Mouse (Mus musculus): ENCODE data around the gene Pgm1.
A peak's percentile ranks its signal among the peaks of the same experiment; 100 is the strongest.

Gene Pgm1

DNA sequence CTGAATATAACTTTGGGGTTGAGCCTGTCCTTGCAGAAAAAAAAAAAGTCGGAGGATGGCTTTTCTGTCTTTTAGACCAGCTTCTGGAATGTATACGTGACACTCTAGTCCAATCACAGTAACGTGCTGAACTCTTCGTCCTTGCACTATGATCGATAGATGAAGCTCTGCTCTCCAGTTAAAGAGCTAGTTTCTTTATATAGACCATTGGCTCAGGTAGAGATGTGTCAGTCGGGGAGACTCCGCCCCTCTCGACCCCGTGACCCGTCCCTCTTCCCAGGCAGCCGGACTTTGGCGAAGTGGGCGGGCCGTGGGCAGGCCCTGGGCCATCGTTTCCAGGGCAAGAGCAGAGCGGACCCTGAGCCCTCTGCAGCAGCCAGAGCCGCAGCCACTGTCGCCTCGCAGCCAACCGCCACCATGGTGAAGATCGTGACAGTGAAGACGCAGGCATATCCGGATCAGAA, at the start of gene Pgm1:
TSS of gene Pgm1 (plus strand) at position 266 of the 464 bp plus-strand sequence.
- DNase-seq: peak; percentile 86 to 88

DNA sequence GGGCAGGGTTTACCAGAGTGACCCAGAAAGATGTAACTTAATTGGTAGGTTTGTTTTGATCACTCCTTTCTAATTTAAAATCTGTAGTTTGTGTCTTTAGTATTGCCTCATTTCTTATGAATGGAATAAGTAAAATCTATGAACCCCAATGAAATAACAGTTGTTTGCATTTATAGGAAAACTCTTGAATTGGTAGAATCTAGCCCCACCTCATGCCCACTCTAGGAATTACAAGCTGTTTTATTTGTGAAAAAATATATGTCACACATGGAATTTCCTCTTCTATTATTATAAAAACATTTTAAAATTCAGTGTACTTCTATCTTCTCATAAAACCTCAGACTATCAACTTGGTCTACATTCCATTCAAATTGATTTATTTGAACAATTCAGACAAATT, 47.3 kb upstream of the Pgm1 start:
- peak; percentile 52 to 60 for DNase-seq

DNA sequence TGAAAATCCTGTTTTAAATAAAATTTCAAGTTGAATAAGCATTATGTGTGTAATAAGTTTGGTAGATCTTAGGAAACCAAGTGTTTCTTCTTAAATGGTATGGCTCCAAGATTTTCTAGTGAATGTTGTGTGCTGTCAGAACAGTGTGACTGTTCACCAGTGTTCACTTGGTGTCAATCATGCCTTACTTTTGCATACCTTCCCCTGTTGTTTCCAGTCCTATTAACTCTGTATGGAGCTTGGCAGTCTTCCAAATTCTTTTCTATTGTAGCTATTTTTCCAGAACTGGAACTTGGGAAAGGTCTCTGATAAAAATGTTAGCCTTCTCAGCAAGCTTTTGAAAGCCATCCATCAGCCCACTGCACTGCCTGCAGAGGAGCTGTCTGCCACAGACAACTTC, 46.8 kb upstream of the Pgm1 start:
- no peak for DNase-seq

DNA sequence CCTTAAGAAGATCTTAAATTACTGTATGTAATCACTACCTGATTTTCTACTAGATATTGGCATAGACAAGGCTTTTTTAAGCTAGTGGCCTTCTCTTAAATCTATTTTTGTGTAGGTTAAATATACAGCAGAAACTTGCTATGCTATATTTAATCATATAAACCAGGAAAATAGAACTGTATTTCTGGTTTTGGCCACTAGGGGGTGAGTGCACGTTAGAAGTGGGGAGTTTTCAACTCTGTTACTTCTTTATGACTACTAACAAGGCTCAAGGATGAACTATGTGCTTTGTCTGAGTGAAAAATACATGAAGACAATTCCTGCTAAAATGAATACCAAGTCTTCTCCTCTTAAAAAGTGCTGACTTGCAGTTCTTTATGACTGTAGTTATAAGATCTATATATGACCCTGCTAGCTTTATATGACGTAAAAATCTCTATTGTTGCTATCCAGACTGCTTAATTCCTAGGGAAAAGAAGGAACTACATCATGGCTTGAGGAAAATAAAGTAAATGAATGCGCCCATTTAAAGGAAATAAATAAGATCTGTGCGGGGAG, 15.2 kb upstream of the Pgm1 start:
- DNase-seq: no peak

DNA sequence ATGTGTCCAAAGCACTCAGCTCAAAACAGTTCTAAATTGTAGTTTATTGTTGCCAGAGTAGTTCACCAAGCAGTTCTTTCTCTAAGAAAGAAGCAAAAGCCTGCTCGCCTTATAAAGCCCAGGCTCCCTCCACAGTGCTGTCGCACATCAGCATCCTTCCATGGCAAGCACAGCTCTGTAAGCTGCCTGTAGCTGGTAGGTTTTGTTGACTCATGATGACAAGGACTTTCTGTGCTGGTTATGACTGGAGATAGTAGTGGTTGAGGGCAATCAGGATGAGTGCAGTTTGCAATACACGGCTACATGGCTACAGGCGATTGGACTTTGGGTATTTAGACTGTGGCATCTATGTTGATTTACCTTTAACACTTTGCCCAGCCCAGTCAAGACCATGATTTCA, 2.8 kb upstream of the Pgm1 start:
- no peak for DNase-seq

DNA sequence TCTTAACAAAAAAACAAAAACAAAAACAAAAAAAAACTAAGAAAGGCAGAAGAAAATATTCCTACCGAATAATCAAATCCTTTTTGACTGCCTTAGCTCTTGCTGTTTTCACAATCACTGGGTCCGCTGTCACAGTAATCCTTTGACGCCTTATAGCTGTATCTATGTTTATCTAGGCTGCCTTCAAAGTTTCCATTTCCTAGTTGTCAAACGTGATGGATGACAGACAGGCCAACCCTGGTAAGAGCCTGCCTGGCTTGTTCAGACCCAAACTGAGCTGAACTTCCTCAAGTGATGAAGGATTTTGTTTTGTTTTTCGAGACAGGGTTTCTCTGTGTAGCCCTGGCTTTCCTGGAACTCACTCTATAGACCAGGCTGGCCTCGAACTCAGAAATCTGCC, 693 bp upstream of the Pgm1 start:
- DNase-seq: no peak

DNA sequence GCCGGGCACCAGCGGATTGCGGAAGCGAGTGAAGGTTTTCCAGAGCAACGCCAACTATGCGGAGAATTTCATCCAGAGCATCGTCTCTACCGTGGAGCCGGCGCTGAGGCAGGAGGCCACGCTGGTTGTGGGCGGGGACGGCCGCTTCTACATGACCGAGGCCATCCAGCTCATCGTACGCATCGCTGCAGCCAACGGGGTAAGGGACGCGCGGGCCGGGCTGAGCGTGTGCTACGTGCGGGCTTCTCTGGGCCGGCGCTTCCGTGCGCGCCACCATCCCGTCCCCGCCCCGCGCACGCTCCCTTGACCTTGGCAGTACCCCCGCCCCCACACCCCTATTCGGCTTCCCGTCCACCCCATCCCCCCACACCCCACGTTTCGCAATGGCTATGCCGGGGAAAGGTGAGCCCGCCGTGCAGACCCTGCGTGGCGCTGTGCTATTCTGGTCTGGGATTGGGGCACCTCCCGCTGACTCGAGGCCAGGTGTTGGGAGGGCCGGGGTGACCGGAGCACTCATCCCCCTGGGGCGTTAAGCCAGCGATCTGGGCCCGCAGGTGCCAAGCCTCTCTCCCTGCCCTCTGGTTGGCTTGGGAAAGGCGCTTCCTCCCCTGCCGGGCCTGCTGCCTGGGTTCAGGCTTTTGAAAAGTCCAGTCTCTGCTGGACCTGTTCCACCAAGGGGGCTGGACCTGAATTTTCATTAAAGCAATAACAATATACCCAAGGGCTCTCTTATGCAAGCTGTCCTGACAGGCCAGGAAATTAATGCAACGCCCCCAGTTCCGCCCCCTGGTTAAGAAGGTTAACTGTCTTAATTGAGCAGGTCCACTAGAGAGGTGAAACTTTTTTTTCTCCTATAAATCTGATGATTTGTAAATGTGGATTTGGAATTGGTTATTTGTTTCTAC, 651 bp downstream of the Pgm1 start, which contains the start of gene Itgb3bp:
TSS of gene Itgb3bp (minus strand) at position 201 of the 905 bp plus-strand sequence.
- DNase-seq: peak; percentile 87 to 88

DNA sequence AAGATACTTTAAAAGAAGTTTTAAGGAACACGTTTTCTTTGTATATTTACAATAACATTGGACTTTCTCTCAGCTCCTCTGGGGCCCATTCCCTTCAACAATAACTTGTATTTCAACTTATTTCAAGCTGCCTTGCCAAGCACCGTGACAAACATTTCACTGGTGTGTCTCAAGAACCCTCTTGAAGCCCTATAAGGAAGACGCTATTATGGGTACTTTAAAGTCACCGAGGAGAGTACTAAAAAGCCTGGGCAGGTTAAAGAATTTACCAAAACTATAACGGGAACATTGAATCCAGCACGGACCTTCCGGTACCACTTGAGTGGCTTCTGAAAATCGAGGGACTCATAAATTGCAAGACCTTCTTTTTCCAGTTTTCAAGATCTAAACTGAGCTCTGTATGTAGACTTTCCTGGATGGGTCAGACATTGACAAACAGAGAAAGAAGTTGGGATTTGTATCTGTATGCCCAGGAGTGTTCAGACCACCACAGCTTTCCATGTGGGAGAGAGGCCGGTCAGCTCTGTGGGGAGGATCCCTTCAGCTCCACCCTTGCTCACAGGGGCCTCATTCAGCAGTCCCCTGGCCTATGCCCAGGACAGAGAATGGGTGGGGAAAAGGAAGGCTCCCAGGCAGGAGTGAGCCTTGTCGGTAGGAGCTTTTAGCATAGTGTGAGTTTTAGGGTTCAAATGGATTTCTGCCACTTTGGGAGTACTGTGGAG, 1.5 kb downstream of the Pgm1 start:
- peak in 1 of 2 experiments; percentile 37 for DNase-seq

DNA sequence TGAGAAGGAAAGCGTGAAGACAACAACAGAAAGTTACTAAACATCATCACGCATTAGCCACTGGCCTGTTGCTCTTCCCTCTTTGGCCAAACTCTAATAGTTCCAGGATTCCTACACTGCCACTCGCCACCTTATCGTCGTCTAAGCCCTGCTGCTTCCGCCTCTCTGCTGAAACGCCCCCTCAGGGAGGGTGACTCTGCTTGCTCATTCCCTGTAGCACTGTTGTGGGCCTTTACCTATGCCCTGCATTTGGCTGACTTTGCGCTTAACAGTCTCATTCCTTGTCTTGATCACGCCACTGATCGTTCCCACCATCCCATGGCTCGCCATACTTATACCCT, 2.0 kb downstream of the Pgm1 start:
- no peak for DNase-seq

DNA sequence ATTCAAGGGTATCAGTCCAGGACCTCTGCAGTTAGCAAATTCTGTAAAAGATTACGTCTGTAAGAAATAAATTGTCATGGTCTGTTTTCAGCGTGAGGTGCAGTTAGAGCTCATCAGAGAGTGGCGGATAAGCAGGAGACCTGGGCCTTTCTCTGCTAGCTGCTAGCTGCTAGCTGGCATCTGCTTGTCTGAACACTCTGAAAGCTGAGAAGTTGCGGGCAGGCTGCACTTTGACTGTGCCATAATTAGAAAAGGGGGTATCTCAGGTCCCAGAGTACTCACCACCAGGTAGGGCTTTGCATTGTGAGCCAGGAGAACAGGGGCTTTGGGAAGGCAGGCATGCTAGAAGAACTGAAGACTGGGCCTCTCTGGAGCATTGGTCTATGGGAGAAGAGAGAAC, 2.6 kb downstream of the Pgm1 start:
- no peak for DNase-seq

DNA sequence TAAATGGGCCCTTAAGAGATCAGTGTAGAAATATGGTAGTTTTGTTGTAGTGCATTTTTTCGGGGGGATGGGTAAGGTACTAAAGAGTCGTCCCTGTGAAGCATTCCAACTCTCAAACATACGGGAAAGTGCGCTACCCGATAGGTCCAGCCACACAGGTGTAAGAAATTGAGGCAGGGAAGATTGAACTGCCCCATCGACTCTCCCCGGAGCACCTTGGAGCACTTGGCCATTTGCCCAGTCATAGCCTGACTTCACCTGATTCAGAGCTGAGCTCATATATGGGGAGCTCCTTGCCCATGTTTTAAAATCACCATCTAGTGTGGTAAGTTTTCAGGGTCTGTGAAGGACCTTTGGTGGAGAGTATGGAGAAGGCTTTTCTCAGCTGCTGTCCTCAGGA, 5.6 kb downstream of the Pgm1 start:
- DNase-seq: peak; percentile 35 to 51

DNA sequence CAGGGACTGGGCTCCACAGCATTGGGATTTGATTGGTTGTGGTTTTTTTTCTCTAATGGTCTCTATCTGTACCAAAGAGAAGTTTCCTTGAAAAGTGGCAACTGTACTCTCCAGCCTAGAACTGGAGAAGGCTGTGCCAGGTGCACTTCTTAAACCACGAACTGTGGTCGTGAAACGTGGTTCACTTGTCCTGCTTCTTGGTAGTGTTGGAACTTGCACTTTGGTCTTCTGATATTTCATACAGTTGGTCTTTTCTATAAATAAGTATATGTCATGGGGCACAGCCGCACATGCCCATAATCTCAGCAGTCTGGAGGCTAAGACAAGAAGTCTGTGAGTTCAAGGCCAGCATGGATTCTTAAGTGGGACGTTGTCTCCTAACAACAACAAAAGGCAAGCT, 7.1 kb downstream of the Pgm1 start:
- no peak for DNase-seq

DNA sequence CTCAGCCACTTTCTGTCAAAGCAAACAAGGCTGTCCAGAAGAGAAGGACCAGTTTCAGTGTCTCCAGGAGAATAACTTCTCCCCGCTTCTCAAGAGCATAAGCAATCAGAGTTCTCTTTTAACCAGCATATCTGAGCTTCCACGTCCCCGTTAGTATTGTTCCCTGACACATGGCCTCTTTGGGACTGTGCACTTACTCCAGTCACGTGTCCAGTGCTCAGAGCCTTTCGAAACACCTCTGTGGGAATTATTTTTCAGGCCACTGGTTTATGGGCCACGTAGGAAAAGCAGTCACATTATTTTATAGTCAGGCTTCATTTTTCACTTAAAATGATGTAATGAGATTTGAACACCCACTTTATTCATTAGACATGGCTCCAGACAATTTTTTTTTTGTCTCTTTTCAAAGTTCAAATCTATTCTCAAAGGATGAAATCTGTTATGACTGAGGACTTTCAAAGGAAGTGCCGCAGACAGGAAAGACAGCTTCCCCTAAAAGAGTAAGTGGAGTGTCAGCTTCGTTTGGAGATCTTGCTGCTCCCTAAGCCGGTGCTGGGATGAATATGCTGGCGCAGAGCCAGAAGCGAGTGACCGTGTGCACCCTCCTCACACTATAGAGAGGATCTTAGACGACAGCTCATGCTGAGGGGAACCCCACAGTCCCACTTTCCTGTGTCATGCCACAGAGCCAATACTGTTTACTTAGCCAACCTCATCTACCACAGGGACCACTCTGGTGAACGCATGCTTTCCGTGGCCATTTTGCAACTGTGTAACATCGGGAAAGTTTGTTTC, 10.7 kb downstream of the Pgm1 start:
- DNase-seq: peak; percentile 34 to 57

DNA sequence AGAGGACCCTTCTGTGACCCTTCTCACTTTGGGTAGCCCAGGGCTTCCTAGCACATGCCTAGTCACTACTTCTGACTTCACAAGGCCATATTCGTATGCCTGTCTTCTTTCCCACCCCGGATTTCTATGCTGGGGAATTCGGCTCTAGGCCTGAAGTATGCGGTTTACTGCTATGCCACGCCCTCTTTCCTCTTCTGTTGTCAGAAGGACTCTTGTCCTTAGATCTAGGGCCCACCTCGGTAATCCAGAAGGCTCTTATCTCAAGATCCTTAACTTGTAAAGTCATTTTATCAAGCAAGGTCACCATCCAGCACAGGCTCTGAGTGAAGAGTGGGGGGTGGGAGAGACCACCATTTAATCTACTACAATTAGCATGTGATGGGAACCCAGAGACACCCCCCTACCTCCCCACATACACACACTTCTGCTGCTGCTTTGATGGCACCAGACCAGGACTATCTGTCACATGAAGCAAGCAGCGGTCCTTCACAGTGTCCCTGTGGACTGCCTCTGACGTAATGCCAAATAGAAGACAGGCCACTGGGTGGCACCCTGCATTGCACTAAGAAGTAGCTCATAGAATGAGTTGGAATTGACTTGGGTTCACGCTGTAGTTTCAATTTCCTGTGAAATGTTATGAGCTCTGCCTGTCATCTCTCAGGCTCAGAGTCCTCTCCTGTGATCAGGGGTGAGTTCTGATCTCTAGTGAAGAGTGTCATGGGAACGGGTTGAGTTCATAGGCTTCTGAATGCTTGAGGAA, 12.6 kb downstream of the Pgm1 start:
- DNase-seq: peak in 1 of 2 experiments; percentile 30

DNA sequence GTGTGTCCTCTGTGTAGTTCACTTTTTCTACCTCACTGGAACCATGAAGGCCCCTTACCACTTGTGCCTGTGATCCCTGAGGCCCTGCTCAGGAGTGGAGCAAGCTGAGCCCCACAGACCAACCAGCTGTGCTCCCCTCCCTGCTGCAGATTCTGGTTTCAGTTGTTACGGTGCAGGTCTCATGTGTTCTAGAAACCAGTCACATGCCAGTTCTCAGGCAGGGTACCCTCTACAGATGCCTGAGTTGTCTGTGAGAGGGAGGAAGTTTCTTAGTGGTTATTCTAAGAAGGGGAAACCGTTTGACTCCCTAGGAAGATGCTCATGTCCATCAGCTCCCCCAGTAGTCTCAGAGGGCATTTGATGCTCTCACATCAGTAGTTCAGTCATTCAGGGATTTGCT, 15.4 kb downstream of the Pgm1 start:
- DNase-seq: no peak

DNA sequence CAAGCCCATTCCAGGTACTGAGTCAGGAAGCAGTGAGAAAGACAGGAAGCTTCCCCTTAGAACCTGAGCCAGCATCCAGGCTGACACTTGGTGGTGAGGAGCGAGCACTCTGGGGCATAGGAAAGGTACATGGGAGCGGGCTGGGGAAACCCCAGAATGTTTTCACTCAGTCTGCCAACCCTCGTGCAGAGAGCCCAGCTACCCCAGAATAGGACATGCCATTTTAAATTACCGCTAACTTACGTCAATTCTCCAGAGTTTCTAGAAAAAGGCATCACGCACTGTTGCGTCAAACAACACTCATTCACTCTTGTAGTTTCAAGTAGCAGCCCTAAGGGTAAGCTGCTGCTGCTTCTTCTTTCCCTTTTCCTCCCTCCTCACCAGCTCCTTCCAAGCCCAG, 15.8 kb downstream of the Pgm1 start:
- DNase-seq: no peak

DNA sequence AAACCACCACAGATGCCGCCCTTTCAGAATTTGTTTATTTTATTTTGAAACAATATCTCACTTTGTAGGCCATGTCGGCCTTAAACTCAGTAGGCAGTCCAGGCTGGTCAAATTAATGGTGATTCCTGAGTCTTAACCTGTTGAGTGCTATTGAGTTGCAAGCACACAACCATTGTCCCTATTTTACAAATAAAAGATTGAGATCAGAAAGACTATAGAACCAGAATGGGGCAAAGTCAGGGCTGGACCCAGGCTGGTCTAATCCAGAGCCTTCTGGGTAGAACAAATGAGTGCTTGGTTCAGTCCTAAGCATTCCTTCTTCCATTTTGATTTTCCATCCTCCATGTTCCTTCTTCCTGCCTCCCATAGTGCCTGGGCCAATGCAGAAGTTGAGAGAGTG, 17.3 kb downstream of the Pgm1 start:
- DNase-seq: no peak

DNA sequence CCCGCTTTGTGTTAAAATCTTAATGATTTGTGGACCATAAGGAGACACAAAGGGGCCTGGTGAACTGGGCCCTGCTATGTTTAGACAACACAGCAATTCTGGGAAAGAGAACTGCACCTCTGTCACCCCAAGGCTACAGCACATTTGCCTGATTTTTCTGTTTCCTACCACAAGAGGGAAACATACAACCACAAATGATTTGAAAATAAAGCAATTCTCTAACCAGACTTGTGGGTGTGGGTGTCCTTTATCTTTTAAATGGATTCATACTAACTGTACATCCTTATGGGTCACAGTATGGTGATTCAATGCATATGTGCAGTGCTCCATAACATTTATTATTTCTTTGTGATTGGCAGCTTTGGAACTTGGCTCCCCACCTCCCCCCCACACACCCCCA, 18.0 kb downstream of the Pgm1 start:
- DNase-seq: no peak

DNA sequence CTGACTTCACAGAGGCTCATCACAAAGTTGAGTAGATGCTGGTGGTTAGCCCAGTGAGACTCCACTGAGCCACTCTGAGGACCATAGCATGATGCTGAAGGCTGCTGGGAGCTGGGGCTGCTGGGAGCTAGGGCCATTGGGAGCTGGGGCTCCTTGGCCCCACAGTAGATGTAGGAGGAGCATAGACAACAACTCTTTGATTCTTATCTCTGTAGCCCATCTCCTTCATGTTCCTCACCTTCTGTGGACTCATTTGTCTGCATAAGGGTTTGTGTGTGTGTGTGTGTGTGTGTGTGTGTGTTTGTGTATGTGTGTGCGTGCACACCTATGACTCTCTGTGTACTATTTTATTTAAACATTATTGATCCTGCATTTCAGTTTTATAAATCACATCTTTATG, 18.7 kb downstream of the Pgm1 start:
- no peak for DNase-seq

DNA sequence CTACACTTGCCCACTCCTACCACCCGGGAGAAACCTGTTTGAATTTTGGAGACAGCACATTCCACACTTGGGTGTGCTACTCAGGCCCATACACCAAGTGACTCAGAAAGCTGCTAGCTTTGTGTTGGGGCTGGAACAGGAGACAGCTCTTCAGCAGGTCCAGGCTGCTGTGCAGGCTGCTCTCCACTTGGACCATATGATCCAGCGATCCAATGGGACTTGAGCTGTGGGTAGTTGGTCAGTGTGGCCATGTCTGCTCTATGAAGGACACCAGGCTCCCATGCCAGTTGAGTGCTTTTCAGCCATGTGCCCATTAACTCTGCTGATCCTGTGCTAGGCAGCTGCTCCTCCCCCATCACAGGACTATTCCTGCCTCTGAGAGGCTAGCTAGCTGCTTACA, 24.7 kb downstream of the Pgm1 start:
- no peak for DNase-seq

DNA sequence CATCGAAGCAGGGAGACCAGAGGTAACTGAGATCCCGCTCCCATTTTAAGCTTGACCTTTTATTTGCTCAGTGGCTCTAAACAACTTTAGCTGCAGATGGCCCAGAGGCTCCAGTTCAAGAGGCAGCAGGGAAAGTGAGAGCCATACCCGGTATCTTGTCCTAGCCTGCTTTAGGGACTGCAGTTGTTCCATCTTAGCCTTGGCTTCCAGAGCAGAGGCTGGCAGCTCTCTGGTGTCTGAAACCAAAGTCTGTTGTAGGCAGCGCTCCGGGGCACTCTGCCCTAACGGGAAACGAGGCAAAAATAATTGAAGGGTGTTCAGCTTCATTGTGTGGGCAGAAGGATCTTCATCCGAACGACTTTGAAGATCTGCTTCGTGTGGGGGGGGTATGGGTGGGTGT, 26.2 kb downstream of the Pgm1 start:
- DNase-seq: peak; percentile 21 to 31

DNA sequence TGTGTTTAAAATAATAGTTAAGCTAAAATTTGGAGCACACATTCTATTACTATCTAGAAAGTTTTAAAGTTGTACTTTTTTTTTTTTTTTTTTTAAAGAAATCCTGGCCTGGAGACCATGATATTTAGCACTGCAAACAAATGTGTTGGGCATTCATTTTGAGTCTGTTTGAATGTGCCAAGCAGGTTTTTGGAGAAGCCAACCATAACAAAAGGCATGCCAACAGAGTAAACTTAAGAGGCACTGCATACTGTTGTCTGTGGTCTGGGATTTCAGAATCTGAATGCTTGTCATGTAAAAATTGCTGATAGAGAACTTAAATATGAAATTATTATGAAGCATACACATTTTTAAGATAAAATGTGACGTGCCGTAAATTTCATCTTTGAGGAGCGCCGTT, 28.0 kb downstream of the Pgm1 start:
- no peak for DNase-seq

All from cerebellum, postnatal 14 days (tissue).